Mouse (Mus musculus) heart, postnatal 10 days (tissue): ENCODE measurements around the gene Gpr162. TPM values are rescaled to one million over a fixed set of nuclear protein-coding genes. Genes with fewer than 3 reads are reported as not detected.
"Not testable (repeated sequence)": the region's sequence is repeated elsewhere in the genome, so short reads cannot be mapped to it uniquely, and the experiment has no call there.

ENCODE experiments used
- DNase-seq, 2 experiments: peaks; one replicate each; pipeline ENCODE4 v3.0.0; 2021
- intact Hi-C: fragments of 180-260 bp; cut with DNase I; formaldehyde crosslinking; loops from one replicate; pipeline ENCODE4 v1.15.1; 2025
- total RNA-seq, 2 experiments: library from RNA; stranded (reverse); gene quantifications; 2 replicates each; pipeline ENCODE4 v1.2.3; 2021

The Gpr162 gene
- total RNA-seq, 2 experiments from 2014 or later, result 3.0 to 4.9 TPM

DNA sequence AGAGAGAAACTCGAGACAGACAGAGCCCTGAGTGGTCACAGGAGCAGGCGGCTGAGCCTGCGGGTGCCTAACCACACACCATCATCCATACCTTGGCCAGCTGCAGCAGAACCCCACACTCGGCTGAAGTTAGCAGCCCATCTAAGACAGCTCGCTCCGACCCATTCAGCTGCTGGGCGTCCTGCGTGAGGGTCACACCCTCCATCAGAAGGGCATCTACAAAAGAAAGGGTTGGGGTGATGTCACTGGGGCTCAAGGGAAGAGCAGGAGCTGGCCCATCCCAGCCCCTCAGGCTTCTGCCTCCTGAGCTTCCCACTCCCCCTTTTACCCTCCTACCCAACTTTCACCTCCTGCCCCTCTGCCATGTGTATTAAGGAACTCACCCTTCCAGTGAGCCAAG is 13.2 kb downstream of the Gpr162 start:
- DNase-seq, result no peak
- intact Hi-C loops, result no loop called here

DNA sequence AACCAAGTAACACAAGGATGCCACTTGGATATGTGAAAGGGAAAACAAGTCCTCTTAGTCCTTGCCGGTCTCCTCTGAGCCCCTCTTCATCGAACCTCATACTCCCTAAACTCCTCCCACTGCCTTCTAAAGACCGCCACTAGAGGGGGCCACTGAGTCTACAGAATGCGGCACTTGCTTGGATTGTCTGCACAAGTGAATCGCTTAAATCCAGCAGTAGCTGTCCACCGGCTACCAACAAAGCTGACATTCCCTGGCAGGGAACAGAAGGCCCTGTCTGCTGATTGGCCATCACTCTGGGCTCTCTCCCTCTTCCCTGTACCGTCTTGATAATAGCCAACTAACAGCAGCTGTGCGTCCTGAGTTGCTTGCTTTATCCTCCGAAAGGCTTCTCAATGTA is 16.5 kb downstream of the Gpr162 start:
- peak; percentile 94 to 97 for DNase-seq
- intact Hi-C loops, result loop anchor here (1.0 kb wide), 1 partner anchor 235 kb away; no protein-coding TSS in a partner anchor

DNA sequence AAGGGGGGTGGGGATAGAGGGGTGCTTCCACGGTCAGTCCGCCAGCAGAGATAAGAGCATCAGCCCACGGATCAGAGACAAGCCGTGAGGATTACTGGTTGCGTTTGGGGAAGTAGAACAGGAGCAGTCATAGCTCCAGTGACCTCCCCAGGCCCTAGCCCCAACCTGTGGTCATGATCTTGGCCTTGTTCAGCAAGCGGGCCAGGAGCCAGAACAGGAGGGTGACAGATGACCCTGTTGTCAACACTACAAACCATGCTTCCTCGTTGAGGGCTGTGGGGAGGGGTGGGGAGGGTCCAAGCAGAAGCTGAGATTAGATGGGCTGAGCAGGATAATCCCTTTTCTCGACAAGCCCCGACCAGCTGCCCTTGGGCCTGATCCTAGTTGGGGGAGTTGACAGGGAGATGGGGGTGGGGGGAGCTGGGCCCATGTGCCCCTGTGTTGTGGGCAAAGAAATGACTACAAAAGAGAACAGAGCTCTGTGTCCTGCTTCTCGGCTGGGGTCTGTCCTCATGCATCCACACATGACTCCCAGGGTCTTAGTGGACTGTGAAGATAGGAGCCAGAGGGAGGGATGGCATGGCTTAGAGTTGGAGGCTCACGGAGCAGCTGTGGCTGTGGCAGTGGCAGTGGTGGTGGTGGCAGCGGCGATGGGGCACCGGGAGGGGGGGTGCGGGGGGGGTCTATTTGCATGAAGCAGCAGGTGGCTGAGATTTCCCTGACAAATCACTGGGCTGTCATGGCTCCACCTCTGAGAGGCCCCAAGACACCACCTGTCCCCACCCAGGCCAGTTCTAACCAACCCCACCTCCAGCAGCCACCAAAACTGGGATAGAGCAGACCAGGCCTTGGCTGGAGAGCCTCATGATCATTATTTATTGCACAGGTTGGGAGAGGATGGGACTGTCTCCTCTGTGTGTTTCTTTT is 23.3 kb downstream of the Gpr162 start, which contains the start of gene Gnb3:
Gene Gnb3, minus strand, starts transcription at position 35 of the 927 bp plus-strand sequence.
- intact Hi-C loops, result no loop called here

DNA sequence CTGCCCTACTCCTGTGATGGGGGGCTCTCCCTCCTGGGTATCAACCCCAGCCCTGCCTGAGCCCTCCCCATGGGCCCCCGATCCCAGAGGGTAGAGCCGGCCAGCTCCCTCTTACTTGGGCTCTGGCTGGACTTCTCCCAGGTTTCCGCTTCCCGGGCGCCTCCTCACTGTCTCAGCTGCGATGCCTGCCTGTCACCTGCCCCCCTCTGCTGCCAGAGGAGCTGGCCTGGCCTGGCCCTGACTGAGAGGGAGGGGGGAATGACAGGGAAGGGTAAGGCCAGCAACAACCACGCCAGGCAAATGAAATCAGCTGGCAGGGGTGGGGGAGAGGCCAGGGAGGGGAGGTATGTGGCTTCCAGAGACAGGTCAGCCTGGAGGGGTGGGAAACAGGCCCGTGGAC is 24.0 kb downstream of the Gpr162 start:
- peak; percentile 62 to 63 for DNase-seq
- intact Hi-C loops, result no loop called here

More for the DNA sequence above, 23.3 kb downstream of the Gpr162 start, which contains the start of gene Gnb3:
- DNase-seq, result peak; percentile 52 to 65

DNA sequence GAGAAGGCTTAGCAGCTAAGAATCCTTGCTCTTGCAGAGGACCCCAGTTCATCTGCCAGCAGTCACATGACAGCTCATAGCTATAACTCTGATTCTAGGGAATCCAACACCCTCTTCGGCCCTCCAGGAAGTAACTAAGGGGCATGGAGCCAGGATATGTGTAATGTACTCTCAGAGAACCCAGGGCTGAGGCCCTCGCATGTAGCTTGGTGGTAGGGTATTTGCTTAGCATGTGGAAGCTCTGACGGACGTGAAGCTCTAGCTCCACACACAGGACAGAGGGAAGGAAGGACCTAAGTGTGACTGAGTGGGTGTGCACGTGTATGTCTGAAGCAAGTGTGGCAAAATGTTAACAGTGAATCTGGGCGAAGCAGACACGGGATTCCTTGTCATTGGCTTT is 27.4 kb downstream of the Gpr162 start:
- no peak for DNase-seq
- intact Hi-C loops, result no loop called here

DNA sequence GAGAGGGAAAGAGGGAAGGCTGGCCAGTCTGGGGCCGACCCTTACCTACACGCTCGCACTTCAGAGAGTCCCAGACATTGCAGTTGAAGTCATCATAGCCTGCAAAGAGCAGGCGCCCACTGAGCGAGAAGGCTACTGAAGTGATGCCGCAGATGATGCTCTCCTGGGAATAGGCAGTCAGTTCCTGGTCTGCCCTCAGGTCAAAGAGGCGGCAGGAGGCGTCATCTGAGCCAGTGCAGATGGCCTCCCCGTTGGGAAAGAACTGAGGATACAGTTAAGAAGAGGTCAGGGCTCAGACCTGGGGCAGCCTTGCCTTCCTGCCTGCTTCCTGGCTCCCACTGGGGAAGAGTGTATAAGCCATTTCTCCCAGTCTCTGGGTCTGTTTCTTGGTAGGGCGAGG is 28.3 kb downstream of the Gpr162 start:
- no peak for DNase-seq
- intact Hi-C loops, result no loop called here

DNA sequence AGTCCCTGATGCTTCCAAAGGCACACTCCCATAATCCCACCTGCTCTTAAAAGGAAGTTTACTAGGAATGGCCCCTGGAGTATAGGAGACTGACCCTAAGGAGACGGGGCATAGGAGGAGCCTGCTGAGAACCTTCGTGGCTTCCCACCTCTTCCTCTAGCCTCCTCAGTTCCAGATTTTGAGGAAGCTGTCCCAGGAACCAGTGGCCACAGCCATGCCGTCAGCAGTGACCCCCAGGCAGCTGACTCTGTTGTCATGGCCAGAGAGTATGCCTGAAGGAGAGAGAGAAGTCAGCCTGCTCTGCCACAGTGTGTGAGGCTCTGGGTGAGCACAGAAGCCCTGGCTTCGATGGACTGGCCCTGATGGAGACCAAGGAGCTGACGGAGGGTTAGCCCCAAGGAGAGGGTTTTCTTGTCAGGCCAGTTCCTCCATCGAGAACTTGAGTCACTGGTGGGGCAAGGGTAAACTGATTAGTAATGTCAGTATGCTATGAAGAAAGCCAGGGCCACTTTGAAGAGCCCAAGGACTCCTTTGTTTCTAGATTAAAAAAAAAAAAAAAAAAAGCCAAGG is 29.2 kb downstream of the Gpr162 start:
- intact Hi-C loops, result no loop called here
- no peak for DNase-seq

DNA sequence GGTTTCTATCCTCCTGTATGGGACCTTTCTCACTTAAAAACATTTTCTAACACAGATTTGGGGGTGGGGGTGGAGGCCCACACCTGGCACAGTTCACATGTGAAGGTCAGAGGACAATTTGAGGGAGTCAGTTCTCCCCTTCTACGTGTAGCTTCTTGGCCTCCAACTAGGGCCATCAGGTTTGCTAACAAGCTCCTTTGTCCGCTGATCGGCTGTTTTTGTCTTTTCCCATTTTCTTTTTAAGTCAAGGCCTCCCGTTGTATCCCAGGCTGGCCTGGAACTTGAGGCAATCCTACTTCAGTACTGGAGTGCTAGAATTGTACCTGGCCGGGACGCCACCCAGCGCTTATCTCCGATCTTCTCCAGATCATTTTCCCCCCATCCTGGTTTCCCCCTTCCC is 32.1 kb downstream of the Gpr162 start:
- no peak for DNase-seq
- intact Hi-C loops, result no loop called here

DNA sequence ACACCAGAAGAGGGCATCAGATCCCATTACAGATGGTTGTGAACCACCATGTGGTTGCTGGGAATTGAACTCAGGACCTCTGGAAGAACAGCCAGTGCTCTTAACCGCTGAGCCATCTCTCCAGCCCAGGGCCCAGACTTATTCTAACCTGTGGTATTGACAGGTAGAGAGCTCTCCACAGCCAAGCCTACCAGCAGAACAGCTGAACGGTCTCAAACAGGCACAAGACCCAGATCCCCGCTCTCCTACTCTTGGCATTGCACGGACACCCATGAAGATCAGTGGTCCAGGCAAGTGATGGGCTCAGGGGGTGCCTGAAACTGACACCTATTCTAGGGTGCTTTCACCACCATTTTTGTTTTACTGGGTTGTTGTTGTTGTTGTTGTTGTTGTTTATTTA is 32.6 kb downstream of the Gpr162 start:
- DNase-seq, intact Hi-C loops: not testable (repeated sequence)

DNA sequence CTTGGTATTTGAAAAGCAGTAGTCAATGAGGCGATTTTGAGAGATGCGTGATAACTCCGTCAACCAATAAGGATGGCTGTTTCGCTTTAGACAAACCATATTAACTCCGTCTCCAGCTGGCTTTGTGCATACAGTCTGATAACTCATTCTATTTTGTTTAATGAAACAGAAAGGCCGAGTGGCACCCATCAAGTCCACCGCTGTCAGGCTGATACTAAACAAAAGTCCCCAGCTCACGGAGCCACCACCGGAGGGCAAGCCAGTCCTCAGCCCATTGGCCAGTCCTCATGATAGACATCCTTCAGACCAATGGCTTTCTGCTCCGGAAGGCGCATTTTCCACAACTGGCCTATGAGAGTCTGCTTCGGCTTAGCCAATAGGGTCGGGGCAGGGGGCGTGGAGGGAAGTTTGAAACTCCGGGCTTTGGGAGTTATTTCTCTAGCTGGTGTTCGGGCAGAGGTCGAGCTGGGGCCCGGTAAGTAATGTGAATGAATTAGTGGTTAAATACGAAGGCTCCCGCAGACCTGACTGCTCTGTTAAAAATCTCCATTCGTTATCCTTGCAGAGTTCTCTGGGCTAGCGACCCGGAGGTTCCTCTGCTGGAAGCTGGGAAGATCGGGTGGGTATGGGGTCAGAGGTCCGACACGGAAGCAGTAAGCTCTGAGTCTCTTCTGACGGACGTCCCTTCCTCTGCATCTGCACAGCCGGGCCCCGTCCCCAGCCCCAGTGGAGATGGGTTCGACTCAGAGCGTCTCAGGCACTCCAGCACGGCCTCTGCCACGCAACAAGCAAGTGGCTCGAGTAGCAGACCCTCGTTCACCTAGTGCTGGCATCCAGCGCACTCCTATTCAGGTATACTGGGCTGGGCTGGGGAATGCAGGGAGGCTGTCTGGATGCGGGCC is 33.7 kb downstream of the Gpr162 start:
- intact Hi-C loops, result no loop called here

DNA sequence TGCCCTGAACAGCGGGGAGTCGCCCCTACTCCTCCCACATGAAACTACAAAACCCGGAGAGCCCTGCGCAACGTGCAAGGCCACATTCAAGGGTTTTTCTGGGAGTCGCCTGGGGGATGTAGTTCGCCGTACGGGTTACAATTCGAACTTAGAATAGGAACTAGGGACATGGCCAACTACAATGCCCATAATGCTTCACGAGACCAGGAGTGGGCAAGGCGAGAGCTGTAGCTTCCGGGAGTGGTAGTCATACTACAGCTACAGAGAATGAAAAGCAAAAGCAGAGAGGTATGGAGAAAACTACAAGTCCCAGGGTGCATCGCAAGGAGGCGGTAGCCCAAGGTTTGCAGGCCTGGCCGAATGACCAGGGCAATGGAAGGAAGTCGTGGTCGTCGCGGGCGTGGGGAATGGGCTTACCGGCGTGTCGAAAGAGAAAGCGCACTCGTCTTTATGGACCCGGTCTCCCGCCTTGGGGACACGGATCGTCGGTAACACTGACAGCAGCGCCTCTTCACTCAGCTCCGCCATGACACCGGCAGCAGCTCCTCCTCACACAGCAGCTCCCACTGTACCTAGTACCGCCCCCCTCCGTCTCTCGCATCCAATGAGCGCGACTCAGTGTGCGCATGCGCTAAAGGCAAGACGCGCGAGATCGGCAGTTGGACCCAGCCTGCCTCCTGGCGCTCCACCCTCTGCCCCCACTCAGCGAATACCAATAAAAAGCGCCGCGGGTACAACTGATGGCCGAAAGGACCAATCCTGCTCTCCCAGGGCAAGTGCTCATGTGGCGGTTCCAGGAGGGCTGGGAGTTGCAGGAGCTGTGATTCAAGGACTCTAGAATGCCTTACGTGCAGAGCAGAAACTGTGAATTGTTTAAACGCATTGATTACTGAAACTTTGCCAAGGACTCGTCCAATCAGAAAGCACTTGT is 34.6 kb downstream of the Gpr162 start, which contains the start of the genes Usp5 and Cdca3:
Gene Usp5, minus strand, starts transcription at position 617 of the 931 bp plus-strand sequence.
Gene Cdca3, plus strand, starts transcription at position 680 of the 931 bp plus-strand sequence.
- intact Hi-C loops, result loop anchor here (1.0 kb wide), 1 partner anchor 15 kb away; the partner anchor contains the start of gene Tpi1
- DNase-seq, result peak; percentile 99

More for the DNA sequence above, 33.7 kb downstream of the Gpr162 start:
- peak; percentile 96 to 97 for DNase-seq

DNA sequence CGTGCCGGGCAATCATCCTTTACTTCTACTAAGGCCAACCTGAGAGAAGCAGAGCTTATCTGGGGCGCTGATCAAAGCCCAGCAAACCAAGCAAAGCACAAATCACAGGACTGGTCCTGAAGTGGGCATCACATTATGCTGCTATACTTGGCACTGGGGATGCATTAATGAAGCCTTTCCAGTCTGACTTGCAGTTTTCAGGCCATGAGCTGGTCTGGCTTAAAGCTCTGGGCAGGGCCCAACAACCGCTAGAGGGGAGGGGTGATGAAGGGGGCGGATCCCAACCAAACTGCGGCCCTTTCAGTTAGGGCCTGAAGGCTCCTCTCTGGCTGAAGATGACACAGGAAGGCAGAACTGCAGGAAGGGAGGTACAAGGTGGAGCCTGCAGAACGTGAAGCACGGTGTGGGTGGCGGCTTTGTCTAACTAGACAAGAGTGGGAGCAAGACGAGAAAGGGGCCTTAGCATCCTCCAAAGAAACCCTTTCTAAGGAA is 35.6 kb downstream of the Gpr162 start:
- intact Hi-C loops, result loop anchor here (1.0 kb wide), 1 partner anchor 14 kb away; the partner anchor contains the start of gene Tpi1
- DNase-seq, result peak; percentile 43 to 51

DNA sequence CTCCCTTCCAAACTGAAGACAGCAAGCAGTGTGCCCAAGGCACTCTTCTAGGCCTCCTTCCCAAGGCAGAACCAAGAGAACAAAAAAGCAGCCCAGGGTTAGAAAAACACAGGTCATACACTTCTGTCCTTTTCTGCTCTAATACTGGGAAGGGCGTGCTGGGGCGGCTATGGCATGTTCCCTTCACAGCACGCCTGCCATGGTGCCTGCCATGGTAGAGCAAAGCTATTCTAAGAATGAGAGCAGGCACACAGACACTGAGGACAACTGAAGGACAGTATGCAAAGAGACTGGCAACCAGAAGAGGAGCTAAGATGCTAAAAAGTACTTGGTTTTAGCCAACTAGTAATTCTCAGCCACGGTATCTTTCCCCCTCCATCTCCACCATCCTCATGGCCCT is 41.7 kb downstream of the Gpr162 start:
- no peak for DNase-seq
- intact Hi-C loops, result no loop called here

DNA sequence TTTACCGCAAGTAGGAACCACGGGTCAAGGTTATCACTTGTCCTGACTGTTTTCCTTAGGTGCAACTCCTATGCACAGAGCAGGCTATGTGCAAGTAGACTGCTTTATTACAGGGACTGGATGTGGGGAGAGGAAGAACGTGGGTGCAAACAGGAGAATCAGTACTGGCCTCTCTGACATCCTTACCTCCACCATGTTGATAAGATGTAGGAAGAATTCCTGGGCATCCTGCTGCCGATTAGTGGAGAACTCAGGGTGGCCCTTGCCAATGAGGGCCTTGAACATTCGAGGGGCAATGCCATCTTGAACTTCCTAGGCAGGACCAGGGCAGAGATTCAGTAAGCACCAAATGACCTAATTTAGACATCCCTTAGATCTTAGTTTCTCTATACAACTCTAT is 42.9 kb downstream of the Gpr162 start:
- intact Hi-C loops, result no loop called here
- DNase-seq, result no peak

DNA sequence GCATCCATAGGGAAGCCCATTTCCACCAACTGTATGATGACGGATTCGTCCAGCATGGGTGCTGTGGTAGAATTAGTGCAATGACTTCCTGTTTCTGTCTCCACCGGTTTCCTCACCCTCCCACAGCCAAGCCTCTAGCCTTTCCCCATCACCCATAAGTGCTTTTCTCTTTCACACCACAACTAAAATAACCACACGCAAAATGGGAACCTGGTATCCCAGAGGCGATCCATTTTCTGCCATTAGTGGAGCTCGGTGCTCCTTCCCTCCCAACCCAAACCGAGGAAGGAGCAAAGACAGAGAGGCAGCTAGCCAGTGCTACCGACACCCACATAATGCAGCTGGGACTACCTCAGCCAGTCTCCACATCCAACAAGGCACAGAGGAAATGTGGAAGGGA is 45.8 kb downstream of the Gpr162 start:
- DNase-seq, result no peak
- intact Hi-C loops, result no loop called here

DNA sequence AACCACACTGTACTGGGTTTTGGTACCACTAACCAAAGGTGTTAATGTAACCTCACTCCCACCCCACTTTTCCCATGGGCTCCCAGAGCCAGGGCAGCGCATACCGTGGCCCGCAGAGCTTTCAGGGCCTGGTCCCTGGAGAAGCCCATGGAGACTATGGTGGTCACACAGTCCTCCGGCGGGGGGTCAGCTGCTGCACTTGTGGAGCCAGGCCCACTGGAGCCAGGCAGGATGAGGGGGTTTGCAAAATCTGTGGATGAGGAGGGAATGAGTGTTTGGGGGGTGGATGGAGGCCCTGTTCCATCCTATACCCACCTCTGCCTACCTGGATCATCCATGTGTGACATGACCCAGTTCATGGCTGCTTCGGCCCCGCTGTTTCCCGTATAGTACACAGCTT is 46.2 kb downstream of the Gpr162 start:
- intact Hi-C loops, result no loop called here
- no peak for DNase-seq

DNA sequence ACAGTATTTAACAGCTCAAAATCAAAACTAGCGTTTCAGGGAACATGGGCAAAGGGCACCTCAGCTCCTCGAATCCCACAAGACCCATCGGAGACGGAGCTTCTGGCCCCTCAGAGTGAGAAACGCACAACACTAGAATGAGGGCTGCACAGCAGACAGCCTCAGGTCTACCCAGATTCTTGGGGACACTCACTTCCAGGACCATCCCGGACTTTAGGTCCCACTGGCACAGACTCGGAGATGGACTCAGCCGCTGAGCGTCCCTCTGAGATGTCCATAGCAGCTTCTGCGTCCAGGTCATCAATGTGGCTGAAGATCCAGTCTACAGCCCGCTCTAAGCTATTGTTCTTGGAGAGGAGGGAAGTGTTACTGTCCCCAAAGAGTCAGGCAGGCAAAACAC is 46.7 kb downstream of the Gpr162 start:
- DNase-seq, result no peak
- intact Hi-C loops, result no loop called here

DNA sequence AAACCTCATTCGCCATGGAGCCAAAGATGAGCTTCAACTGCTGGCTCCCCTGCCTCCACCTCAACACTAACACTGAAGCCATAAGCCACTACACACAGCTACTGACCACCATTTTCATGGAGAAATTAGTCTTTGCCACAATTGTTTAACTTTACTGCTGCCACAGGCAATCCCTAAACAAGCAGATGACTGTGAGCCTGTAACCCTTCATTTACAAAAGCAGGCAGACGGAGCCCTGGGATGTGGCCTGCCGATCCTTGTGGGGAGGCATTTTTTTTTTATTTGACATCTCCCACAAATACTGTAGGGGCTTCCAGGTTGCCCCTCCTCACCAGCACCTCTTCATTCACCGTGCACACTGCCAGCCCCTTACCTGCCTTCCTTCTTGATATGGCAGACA is 47.2 kb downstream of the Gpr162 start:
- DNase-seq, result no peak
- intact Hi-C loops, result no loop called here
